Mouse (Mus musculus) thymus, postnatal 0 days (tissue): ENCODE data around the gene Hpn. TPM values are rescaled to one million over a fixed set of nuclear protein-coding genes. Genes with fewer than 3 reads are reported as not detected.

Source experiments
- DNase-seq: peaks from one replicate; pipeline ENCODE4 v3.0.0-alpha.2; 2015; ENCODE audit warnings: low spot score
- polyA plus RNA-seq: library from polyadenylated mRNA; unstranded; fragments of >200 nt; fragmentation: Nextera tagmentation; extraction: Ambion mirVana; gene quantifications from 2 replicates; pipeline ENCODE4 v1.2.1, GENCODE M21; 2015

Gene Hpn
- polyA plus RNA-seq, 1 experiment from 2014 or later = 2.6 TPM

DNA sequence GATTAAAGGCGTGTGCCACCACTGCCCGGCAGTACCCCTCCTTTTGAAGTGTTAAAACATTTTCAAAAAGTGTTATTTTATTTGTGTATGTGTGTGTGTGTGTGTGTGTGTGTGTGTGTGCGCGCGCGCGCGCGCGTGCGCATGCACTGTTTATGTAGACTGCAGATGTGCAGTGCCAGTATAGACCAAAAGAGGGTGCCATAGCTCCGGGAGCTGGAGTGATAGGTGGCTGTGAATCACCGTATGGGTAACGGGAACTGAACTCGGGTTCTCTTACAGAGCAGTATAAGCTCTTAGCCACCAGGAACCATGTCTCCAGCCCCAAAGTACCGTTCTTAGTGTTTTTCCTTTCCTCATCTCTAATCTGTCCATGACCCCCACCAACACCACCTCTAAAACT lies 29.8 kb upstream of the Hpn start:
- no peak for DNase-seq

DNA sequence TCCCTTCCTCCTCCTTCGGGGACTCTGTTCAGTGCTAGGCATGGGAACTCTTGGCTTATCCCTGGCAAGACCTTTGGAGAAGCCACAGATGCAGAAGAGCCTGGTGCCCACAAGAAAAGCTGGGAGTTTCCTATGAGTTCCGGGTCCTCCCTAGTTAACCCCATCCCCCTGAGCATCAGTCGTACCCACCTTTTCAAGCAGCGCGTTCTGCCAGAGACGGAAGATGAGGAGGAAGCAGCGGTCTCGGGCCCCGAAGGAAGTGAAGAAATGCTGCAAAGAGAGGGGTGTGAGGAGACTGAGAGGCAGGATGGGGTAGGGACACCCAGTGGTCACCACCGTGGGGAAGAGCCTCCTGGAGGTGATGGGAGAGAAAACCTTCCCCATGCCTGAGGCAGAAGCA lies 25.9 kb upstream of the Hpn start:
- DNase-seq = no peak

DNA sequence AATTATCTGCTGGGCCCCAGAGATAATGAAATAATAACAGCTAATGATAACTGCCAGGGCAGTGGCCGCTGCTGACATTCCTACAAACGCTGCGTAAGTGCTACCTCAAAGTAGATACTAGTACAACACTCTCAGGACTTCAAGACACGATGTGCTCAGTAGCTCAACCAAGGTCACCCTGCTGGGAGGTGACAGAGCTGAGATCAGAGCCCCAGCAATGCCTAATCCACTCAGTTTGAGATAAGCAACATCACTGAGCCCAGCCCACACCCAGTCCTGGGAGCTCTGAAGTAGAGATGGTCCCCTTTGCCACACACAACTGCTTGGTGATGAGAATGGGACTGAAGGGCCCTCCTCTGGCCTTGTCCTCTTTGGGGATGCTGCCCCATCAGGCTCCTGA lies 25.2 kb upstream of the Hpn start:
- no peak for DNase-seq

DNA sequence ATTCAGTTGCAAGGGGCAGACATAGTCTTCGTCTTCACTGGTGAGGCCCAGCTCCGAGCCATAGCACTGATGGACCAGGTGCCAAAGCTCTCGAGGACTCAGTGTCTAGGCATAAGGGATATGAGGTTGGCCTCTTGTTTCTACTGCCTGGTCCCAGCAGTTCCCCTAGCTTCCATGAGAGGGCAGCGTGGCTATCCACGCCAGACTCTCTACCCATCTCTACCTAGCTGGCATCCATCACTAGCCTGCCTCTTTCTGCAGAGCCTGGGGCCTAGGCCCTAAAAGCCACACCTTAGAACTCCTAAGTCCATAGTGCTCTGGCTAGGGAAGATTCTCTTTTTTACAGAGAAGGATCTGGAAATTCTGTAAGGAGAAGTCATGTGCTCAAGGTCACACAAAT lies 24.7 kb upstream of the Hpn start:
- DNase-seq = peak; percentile 67

DNA sequence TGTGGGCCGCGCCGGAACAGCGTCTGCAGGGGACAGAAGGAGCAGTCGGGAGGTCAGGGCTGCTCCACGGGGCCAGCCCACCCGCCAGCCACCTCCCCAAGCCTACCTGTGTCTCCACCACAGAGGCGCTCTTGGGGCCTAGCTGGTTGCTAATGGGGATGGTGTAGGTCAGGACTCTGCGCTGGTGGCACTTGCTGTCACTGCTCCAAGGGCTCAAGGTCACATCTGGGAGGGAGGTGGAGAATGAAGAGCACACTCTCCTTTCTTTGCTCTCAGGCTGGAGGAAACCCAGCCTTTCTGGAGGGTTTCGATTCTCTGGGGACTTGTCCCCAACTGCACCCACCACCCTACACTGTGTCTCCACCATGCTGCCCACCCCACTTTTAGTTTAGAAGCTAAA lies 20.6 kb upstream of the Hpn start:
- no peak for DNase-seq

GRCm38 (mm10) chr7:31131866-31132265 lies 16.8 kb upstream of the Hpn start:
- DNase-seq = no peak

GRCm38 (mm10) chr7:31130841-31131240 lies 15.8 kb upstream of the Hpn start:
- DNase-seq = peak; percentile 84

- DNase-seq = no peak
Measured at GRCm38 (mm10) chr7:31130197-31130596, 15.1 kb upstream of the Hpn start.

- DNase-seq = no peak
Measured at GRCm38 (mm10) chr7:31128157-31128705, 13.1 kb upstream of the Hpn start.

DNA sequence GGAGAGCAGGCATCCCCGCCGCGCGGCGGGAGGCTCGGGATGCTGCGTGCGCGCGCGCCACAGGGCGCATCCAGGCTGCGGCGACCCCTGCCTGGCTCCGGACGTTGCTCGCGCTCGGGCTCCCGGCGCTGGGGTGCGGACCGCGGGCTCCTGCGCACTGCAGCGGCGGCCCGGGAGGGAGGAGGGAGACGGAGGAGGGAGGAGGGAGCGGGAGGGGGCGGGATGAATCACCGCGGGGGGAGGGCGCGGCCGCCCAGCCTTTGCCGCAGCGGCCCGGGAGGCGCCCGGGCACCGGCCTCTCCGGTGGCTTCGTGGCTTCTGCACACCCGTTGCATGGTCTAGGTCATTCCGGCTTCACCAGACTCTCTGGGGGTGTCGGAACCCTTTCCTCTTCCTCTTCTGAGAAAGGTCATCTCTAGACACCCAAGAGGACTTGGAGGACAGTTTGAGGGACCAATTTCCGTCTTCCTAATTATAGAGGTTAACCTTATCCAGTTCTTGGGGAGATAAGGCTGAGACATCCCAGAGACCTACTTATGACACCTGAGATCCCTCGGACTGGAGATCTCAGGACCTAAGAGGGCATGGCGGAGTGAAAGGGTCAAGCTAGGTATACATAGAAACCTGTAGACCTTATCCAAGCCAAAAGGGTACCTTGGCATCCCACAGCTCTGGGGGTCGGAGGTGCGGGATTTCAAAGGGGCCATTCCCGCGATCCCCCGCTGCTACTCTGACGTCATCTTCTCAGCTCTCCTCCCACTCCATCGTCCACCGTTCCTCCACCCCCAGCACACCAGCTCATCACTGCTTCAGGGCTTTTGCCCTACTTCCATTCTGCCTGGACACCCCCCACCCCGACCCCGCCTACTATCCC lies 12.0 kb upstream of the Hpn start, which contains the start of gene Scn1b:
Gene Scn1b, minus strand, starts transcription at position 153 of the 874 bp plus-strand sequence.
- DNase-seq = no peak

GRCm38 (mm10) chr7:31126211-31126751 lies 11.2 kb upstream of the Hpn start:
- DNase-seq = no peak

- no peak for DNase-seq
Measured at GRCm38 (mm10) chr7:31125116-31125515, 10.0 kb upstream of the Hpn start.

DNA sequence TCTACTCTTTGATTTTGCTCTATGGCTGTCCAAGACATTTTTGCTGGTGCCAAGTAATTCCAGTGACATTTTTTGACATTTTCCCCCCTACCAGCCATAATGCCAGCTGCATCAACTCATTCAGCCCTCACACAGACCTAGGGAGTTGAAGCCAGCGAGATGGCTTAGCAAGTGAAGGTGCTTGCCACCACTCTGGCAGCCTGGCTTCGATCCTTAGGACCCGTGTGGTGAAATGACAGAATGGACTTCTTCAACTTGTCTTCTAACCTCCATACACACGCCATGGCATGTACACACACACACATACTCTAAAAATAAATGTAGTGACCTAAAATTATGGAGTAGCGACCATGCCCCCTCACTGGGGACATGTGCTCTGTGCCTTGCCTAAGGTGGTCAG lies 9.3 kb upstream of the Hpn start:
- no peak for DNase-seq

- DNase-seq = no peak
Measured at GRCm38 (mm10) chr7:31123697-31124096, 8.6 kb upstream of the Hpn start.

DNA sequence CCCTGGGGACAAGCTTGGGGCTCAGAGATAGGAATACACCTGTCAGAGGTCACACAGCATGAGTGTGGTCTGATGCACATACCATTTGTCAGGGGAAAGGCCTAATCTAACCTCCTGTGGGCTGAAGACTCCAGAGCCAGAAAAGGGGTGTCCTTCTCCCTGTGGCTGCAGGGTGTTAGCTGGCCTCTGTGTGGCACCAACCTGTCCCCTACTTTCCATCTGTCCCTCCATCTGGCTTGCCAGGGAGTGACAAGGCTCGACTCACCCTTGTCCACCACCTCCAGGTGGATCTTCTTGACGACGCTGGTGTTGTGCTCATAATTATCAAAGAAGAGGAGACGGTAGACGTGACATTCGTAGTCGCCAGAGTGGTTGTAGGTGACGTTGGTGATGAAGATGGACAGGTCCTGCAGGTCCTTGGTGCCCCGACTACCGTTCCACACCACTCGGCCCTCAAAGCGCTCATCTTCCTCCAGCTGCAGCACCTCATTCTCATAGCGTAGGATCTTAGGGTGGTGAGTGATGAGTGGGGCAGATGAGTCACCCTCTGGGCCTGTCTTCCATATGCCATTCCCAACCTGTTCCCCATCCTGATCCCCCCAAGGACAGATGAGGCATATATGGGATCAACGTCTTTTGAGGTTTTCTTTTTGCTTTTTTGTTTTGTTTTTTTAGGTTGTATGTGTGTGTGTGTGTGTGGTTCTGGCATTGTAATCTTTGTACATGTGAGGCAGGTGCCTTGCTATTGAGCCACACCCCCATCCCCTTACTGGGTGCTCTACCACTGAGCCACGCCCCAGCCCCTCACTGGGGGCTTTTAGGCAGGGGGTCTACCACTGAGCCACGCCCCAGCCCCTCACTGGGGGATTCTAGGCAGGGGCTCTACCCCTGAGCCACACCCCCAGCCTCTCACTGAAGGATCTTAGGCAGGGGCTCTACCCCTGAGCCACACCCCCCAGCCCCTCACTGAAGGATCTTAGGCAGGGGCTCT lies 7.8 kb upstream of the Hpn start:
- no peak for DNase-seq

DNA sequence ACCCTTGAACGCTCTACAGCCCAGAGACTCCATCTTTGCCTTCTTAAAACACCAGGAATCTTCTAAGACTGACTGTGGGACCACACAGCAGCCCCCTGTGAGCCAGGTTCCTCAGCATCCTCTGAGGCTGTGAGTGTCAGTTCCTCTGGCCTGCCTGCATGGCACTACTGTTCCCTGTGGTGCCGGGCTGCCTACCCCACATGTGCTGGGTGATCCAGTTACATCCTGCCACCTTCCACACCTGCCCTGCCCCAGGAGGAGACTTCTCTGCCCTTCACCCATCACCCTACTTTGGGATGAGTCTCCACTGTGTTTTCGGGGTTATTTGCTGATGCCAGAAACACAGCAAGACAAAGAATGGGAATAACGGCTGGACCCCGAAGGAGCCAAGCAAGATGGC lies 4.5 kb upstream of the Hpn start:
- DNase-seq = no peak

- no peak for DNase-seq
Measured at GRCm38 (mm10) chr7:31118486-31118885, 3.4 kb upstream of the Hpn start.

- no peak for DNase-seq
Measured at GRCm38 (mm10) chr7:31117465-31117864, 2.4 kb upstream of the Hpn start.

GRCm38 (mm10) chr7:31116721-31117145 lies 1.6 kb upstream of the Hpn start:
- DNase-seq = no peak

- DNase-seq = no peak
Measured at GRCm38 (mm10) chr7:31115587-31116043, 525 bp upstream of the Hpn start.

- DNase-seq = no peak
Measured at GRCm38 (mm10) chr7:31114646-31115045, 444 bp downstream of the Hpn start.
